Mouse (Mus musculus) olfactory bulb, adult 2 months (tissue): ENCODE results near the gene Gng2.

Source experiments
- CTCF ChIP-seq: fragments of 200-500 bp; IDR thresholded peaks from 2 replicates; pipeline ENCODE4 v1.5.1; 2012; ENCODE audit warnings: low read depth, mild to moderate bottlenecking, low read length, moderate library complexity; ENCODE audit not compliant: insufficient read depth
- POLR2A ChIP-seq: fragments of 200-500 bp; IDR thresholded peaks from 2 replicates; pipeline ENCODE4 v1.6.1; 2012; ENCODE audit warnings: mild to moderate bottlenecking, low read depth, low read length, moderate library complexity; ENCODE audit not compliant: insufficient read depth

- no peak for TF ChIP-seq CTCF
- TF ChIP-seq POLR2A: no peak
Observed at GRCm38 (mm10) chr14:19919789-19920188, 57.6 kb downstream of the Gng2 start.
